Mouse (Mus musculus) hindbrain, postnatal 0 days (tissue): Measurements from ENCODE around the gene March9. TPM values are rescaled to one million over a fixed set of nuclear protein-coding genes. Genes with fewer than 3 reads are reported as not detected.
A peak's percentile ranks its signal among the peaks of the same experiment; 100 is the strongest.

Experiments used
- ATAC-seq: fragments of 200-750 bp; cut with Nextera tagmentation; 2 replicates; pipeline ENCODE4 v1.8.0; 2017; ENCODE audit warnings: mild to moderate bottlenecking, moderate TSS enrichment, moderate library complexity
- DNase-seq: peaks from one replicate; pipeline ENCODE4 v3.0.0-alpha.2; 2015; ENCODE audit warnings: low spot score
- H3K27ac ChIP-seq: fragments of 300-500 bp; sonication (generic); 2 replicates; pipeline ENCODE4 v1.5.1; 2014; ENCODE audit warnings: mild to moderate bottlenecking
- H3K27me3 ChIP-seq: fragments of 300-500 bp; sonication (generic); 2 replicates; pipeline ENCODE4 v1.6.1; 2014; ENCODE audit warnings: low read length, mixed read lengths; ENCODE audit not compliant: insufficient read depth
- H3K36me3 ChIP-seq: fragments of 300-500 bp; sonication (generic); 2 replicates; pipeline ENCODE4 v1.6.1; 2014; ENCODE audit warnings: low read length, mixed read lengths; ENCODE audit not compliant: insufficient read depth
- H3K4me1 ChIP-seq: fragments of 300-500 bp; sonication (generic); 2 replicates; pipeline ENCODE4 v1.6.1; 2014; ENCODE audit warnings: antibody characterized with exemption, low read length, mixed read lengths; ENCODE audit not compliant: insufficient read depth
- H3K4me2 ChIP-seq: fragments of 300-500 bp; sonication (generic); 2 replicates; pipeline ENCODE4 v1.6.1; 2014; ENCODE audit warnings: low read depth, mild to moderate bottlenecking, low read length, moderate library complexity, mixed read lengths
- H3K4me3 ChIP-seq: fragments of 300-500 bp; sonication (generic); 2 replicates; pipeline ENCODE4 v1.5.1; 2014; ENCODE audit warnings: low read length
- H3K9ac ChIP-seq: fragments of 300-500 bp; sonication (generic); replicated peaks from 2 replicates; pipeline ENCODE4 v1.6.1; 2014; ENCODE audit warnings: mild to moderate bottlenecking, low read length, moderate library complexity, mixed read lengths
- H3K9me3 ChIP-seq: fragments of 300-500 bp; sonication (generic); 2 replicates; pipeline ENCODE4 v1.6.1; 2016; ENCODE audit warnings: low read length, mixed read lengths
- CTCF ChIP-seq: IDR thresholded peaks from 2 replicates; pipeline ENCODE4 v1.5.1; 2016; ENCODE audit warnings: antibody characterized with exemption, control low read depth, low read depth
- WGBS: fragments of 180-500 bp; shearing (Covaris S2); extraction: QIAGEN DNeasy Blood & Tissue Kit; methylation state at CpG from one replicate; pipeline ENCODE4 v1.1.7; 2014; 5-methylcytosine and 5-hydroxymethylcytosine counted together
- polyA plus RNA-seq: library from polyadenylated mRNA; unstranded; fragments of >200 nt; fragmentation: Nextera tagmentation; extraction: Ambion mirVana; gene quantifications from 2 replicates; pipeline ENCODE4 v1.2.1, GENCODE M21; 2015
- total RNA-seq: library from RNA; depleted of rRNA; stranded (reverse); fragments of >200 nt; gene quantifications from 2 replicates; pipeline ENCODE4 v1.2.3, GENCODE M21; 2014

March9 gene
- total and polyA plus RNA-seq, 2 experiments from 2014 or later = 6.7 to 80.1 TPM

DNA sequence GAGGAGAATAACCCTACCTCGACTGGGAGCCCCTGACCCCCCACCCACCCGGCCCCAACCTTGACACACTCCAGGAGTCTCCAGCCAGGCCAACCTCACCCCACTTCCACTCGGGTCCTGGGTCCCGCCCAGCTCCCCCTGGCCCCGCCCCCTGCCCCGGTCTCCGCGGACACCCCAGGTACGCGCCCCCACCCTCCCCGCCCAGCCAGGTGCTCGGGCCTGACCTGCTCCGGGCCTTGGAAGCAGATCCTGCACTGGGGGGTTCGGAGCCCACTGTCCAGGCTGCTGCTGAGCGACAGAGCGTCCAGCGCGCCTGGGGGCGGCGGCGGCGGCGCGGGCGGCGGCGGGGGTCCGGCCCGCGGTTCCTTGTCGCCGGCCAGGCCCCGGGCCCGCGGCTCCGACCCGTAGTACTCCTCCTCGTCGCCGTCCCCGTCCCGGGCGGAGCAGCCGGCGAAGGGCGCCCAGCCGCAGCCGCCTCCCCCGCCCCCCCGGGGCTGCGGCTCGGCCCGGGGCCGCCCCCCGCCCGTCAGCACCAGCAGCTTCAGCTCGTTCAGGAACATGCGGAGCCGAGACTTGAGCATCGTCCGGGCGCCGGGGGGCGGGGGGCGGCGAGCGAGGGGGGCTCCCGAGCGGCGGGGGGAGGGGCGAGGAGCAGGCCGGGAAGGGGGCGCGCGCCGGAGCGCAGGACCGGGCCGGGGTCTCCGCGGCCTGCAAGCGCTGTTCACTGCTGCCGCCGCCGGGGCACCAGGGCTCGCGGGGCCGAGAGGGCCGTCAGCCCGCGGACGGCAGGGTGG, 613 bp downstream of the March9 start:
- H3K4me3 ChIP-seq = peak overlapping the region; percentile 86
- peaks cover 6% of the 10 kb centered on the region; the same call in 1 of the 2 replicates for H3K4me1 ChIP-seq
- peak overlapping the region; percentile 88 for H3K4me2 ChIP-seq
- peaks cover 29% of the 10 kb centered on the region for H3K36me3 ChIP-seq
- ATAC-seq = no peak
- H3K27ac ChIP-seq = peak overlapping the region; percentile 92
- TF ChIP-seq CTCF = no peak
- H3K9ac ChIP-seq = peak overlapping the region; percentile 93
- no peaks in the 10 kb centered on the region for H3K27me3 ChIP-seq
- DNase-seq = peak; percentile 66
- no peaks in the 10 kb centered on the region for H3K9me3 ChIP-seq
- under 1% methylated on average over 62 of the region's 92 CpGs for WGBS

DNA sequence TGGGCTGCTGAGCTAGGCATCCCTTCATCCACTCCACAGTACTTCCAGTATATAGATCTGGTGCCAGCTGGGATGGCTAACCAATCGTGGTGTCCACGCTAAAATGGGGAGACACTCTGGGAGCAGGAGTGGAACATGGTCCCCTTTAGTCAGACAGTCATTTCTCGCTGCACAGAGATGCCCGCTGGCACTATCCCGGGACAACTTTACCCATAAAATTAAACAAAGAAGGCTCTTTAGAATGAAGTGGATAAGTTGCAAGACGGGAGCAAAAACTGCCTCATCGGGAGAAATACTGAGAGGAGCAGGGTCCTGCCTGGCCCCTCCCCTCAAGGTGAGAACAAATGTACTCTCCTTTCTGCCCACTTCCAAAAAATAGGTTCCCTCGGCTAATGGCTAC, 1.3 kb downstream of the March9 start:
- ATAC-seq = no peak
- DNase-seq = no peak
- Histone ChIP-seq H3K4me1 (peaks cover 5% of the 10 kb centered on the region; the same call in 1 of the 2 replicates), H3K27me3 (no peaks in the 10 kb centered on the region), H3K4me2 (peak overlapping the region; percentile 88), H3K36me3 (peaks cover 35% of the 10 kb centered on the region), H3K9me3 (no peaks in the 10 kb centered on the region), H3K9ac (peak overlapping the region; percentile 93), H3K27ac (peak overlapping the region; percentile 92; the same call in 1 of the 2 replicates), H3K4me3 (peak overlapping the region; percentile 86)
- 3% methylated on average over 8 of the region's 8 CpGs for WGBS
- TF ChIP-seq CTCF = no peak

DNA sequence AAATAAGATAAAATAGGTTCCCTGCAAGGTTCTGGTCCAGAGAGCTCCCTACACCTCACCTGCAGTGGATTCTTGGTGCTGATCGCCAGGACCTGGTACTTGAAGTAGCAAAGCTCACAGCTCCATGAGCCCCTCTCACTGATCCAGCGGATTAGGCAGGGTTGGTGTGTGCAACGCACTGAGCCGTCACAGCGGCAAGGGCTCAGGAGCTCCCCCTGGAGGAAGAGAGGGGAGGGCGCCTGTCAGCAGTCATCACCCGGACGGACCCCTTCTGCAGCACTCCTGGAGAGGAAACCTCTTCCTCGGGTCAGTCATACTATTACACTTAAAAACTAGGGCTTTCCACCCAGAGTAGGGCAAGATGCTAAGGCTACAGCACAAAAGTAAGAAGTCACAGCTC, 1.8 kb downstream of the March9 start:
- ATAC-seq = peak; percentile 21; the same call in 1 of the 2 replicates
- peak; percentile 95 for TF ChIP-seq CTCF

DNA sequence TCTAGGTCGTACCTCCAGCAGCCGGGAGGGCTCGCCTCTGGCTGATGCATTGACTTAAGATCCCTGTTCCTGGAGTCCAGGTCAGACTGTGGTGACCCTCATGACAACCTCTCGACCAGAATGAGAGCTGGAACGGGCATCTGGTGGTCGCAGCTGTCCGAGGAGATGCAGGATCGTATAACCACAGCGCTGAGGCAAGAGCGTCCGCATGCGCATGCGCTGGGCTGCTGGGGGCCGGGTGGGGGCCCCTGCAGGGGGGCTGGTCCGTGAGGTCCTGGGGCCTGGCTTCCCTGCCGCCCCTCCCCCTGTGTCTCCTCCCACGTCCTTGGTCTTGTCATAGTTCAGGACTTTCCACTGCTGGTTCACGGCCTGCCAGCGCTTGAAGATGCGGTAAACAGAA, 3.5 kb downstream of the March9 start:
- no peak for TF ChIP-seq CTCF
- Histone ChIP-seq H3K27me3 (no peaks in the 10 kb centered on the region), H3K4me3 (no peak overlapping the region), H3K27ac (no peak overlapping the region), H3K36me3 (peaks cover 35% of the 10 kb centered on the region), H3K4me1 (peaks cover 3% of the 10 kb centered on the region; the same call in 1 of the 2 replicates), H3K9ac (no peak overlapping the region), H3K4me2 (no peak overlapping the region), H3K9me3 (no peaks in the 10 kb centered on the region)
- WGBS = 88% methylated on average over 20 of the region's 20 CpGs
- DNase-seq (no peak), ATAC-seq (no peak)

More for the DNA sequence above, 1.8 kb downstream of the March9 start:
- peak; percentile 84 for DNase-seq
- Histone ChIP-seq H3K27ac (no peak overlapping the region), H3K36me3 (peaks cover 35% of the 10 kb centered on the region), H3K27me3 (no peaks in the 10 kb centered on the region), H3K4me1 (peaks cover 5% of the 10 kb centered on the region; the same call in 1 of the 2 replicates), H3K4me2 (peak overlapping the region; percentile 88), H3K9ac (no peak overlapping the region; the same call in 1 of the 2 replicates), H3K4me3 (peak overlapping the region; percentile 86), H3K9me3 (no peaks in the 10 kb centered on the region)
- whole genome bisulfite sequencing = 0% methylated on average over 9 of the region's 9 CpGs

DNA sequence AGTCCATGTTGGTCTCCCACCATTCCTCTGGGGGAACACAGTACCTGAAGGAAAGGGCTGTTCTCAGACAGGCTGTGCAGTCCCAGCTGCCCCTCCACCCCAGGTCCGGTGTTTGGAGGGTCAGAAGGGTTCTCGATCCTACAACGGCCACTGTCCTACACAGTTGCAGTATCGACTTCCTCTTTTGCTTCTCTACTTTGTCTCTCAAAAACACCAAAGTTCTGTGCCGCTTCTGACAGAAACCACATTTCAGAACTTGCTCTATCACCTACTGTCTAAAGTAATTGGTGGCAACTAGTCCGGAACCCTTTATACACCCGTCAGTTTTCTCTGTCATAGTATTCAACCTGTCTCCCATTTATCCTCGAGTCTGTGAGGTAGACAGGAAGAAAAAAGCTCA, 4.6 kb downstream of the March9 start:
- no peak overlapping the region for H3K9ac ChIP-seq
- DNase-seq (no peak), ATAC-seq (no peak)
- 94% methylated on average over 8 of the region's 8 CpGs for WGBS
- peaks cover 5% of the 10 kb centered on the region; the same call in 1 of the 2 replicates for H3K27me3 ChIP-seq
- H3K36me3 ChIP-seq = peaks cover 35% of the 10 kb centered on the region
- no peak overlapping the region for H3K4me3 ChIP-seq
- no peak overlapping the region for H3K4me2 ChIP-seq
- no peak for TF ChIP-seq CTCF
- H3K27ac ChIP-seq = no peak overlapping the region
- no peaks in the 10 kb centered on the region for H3K9me3 ChIP-seq
- H3K4me1 ChIP-seq = no peaks in the 10 kb centered on the region

DNA sequence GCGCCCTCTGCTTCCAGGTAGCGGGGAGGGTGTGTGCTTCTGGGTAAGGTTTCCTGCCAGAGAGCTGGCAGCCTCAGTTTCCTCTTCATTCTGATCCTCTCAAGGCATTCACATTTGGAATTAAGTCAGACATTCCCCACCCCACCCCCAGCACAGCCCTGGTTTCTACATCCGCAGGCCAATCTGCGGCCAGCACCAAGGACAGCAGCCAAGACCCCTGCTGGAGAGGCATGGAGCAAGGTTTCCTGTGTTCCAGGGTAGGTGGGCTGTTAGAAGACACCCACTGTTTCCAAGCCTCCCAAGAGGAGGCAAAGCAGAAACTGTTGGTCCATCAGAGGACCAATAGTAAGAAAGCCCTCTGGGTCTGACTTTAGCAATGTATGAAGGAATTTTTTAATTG, 5.3 kb downstream of the March9 start:
- H3K36me3 ChIP-seq = peaks cover 35% of the 10 kb centered on the region
- WGBS = 59% methylated on average over 4 of the region's 4 CpGs
- H3K4me3 ChIP-seq = no peak overlapping the region

DNA sequence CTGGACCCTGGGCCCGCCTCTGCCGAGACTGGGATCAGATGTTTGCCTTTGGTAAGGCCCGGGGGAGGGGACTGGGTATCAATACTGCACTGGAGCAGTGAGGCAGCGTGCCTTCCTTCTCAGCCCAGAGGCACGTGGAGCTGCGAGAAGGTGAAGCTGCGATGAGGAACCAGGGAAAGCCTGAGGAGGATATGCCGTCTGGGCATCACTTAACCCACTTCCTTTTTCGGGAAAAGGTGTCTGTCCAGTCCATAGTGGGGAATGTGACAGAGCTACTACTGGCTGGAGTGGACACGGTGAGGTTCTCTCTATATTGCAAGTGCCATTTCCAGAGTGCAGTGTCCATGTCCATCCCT, 9.9 kb downstream of the March9 start:
- no peak overlapping the region for H3K9ac ChIP-seq
- no peak overlapping the region for H3K27ac ChIP-seq
- H3K9me3 ChIP-seq = no peaks in the 10 kb centered on the region
- 24% methylated on average over 10 of the region's 10 CpGs for WGBS
- no peak for DNase-seq
- H3K27me3 ChIP-seq = peaks cover 26% of the 10 kb centered on the region; the same call in 1 of the 2 replicates
- TF ChIP-seq CTCF = no peak
- H3K4me3 ChIP-seq = no peak overlapping the region
- H3K4me2 ChIP-seq = no peak overlapping the region
- H3K36me3 ChIP-seq = peaks cover 12% of the 10 kb centered on the region; the same call in 1 of the 2 replicates
- no peak for ATAC-seq
- peaks cover 6% of the 10 kb centered on the region; the same call in 1 of the 2 replicates for H3K4me1 ChIP-seq

More for the DNA sequence above, 5.3 kb downstream of the March9 start:
- no peak overlapping the region for H3K27ac ChIP-seq
- DNase-seq (no peak), ATAC-seq (no peak)
- H3K4me1 ChIP-seq = no peaks in the 10 kb centered on the region; the same call in 1 of the 2 replicates
- H3K4me2 ChIP-seq = no peak overlapping the region
- H3K27me3 ChIP-seq = peaks cover 12% of the 10 kb centered on the region; the same call in 1 of the 2 replicates
- no peak for TF ChIP-seq CTCF
- no peak overlapping the region for H3K9ac ChIP-seq
- no peaks in the 10 kb centered on the region for H3K9me3 ChIP-seq
